8 mouse cellular contexts compared by ENCODE assay signal in the genomic region with DNA sequence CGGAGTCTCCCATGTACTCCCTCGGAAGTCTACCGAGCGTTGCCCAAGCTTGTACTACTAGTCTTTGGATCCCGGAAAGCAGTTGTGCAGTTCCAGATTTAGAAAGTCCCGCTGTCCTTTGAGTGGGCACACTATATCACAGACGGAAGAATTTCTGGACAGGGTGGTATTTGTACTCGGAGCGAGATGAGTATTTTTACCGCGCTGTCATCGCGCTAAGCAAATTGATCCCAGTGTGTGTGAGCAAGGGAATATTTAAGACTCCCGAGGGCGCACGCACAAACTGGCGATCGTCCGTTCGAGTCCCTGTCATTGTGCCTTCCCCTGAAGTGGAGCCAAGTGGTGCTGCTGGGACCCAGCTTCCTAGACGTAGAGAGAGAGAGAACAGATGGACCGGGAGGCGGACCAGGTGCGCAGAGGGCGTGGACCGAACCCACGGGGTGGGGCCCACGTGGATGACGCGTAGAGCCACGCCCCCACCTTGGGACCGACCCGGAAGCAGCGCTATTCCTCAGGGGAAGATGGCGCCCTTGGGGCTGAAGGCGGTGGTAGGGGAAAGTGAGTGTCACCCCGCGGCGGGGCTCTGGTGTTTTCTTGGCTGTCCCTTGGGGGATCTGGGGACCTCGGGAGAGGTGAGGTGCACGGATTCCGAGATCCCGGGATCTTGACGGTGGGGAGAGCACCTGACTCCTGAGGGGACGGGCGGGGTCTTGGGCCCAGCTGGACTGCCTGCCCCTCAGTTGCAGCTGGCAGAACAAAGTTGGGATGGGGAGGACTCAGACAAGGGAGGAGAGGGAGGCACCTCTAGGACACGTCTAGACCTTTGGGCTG. TPM values are rescaled to one million over a fixed set of nuclear protein-coding genes. Genes with fewer than 3 reads are reported as not detected.
A peak's percentile ranks its signal among the peaks of the same experiment; 100 is the strongest.
DNase-seq lines count a peak whose midpoint lies in the region; ATAC-seq and TF ChIP-seq lines count a peak whose summit lies in the region.

A gene (plus strand): TSS at position 309 of the 831 bp plus-strand sequence.

- 0 out of 2 replicates have a peak, but pooled peaks cover 3% of the 10 kb centered on the region for H3K4me1 ChIP-seq in cerebellum, adult 2 months (ENCODE audit: control insufficient read depth, insufficient read depth, low read length)
- peaks cover 7% of the 10 kb centered on the region; the same call in 1 of the 2 replicates for H3K4me1 ChIP-seq in forebrain, postnatal 0 days (ENCODE audit: insufficient read depth)
- H3K4me1 ChIP-seq in intestine, postnatal 0 days (replicated peaks; ENCODE audit: control insufficient read depth, insufficient read depth, low read length): no peaks in the 10 kb centered on the region; the same call in 1 of the 2 replicates
- H3K4me1 ChIP-seq in limb, embryonic 10.5 days: peaks cover 12% of the 10 kb centered on the region; the same call in 1 of the 2 replicates
- H3K4me1 ChIP-seq in midbrain, embryonic 11.5 days (ENCODE audit: control insufficient read depth, insufficient read depth, low read length): peaks cover 6% of the 10 kb centered on the region; the same call in 1 of the 2 replicates
- H3K4me1 ChIP-seq in small intestine, adult 2 months (ENCODE audit: control insufficient read depth, insufficient read depth, insufficient read length, low read length): no peaks in the 10 kb centered on the region

- peak within 1 kb of the TSS; percentile 75 for H3K4me3 ChIP-seq in cerebellum, adult 2 months (replicated peaks; ENCODE audit: insufficient read depth, low read depth, low read length)
- peak within 1 kb of the TSS; percentile 50 for H3K4me3 ChIP-seq in forebrain, postnatal 0 days (ENCODE audit: low read depth, low read length)
- H3K4me3 ChIP-seq in intestine, postnatal 0 days (ENCODE audit: low read depth, low read length): peak within 1 kb of the TSS; percentile 81
- H3K4me3 ChIP-seq in limb, embryonic 10.5 days: peak within 1 kb of the TSS; percentile 60
- peak within 1 kb of the TSS; percentile 50 for H3K4me3 ChIP-seq in midbrain, embryonic 11.5 days (ENCODE audit: low read depth, low read length)
- H3K4me3 ChIP-seq in small intestine, adult 2 months (ENCODE audit: low read depth, low read length): peak within 1 kb of the TSS; percentile 81

- peak within 1 kb of the TSS; percentile 64 for H3K4me2 ChIP-seq in forebrain, postnatal 0 days (ENCODE audit: low read depth)
- peak within 1 kb of the TSS; percentile 78 for H3K4me2 ChIP-seq in intestine, postnatal 0 days (replicated peaks; ENCODE audit: low read depth)
- H3K4me2 ChIP-seq in midbrain, embryonic 11.5 days: peak within 1 kb of the TSS; percentile 62

- 4% methylated on average over 47 of the region's 47 CpGs for WGBS in cerebellum, adult 2 months
- 6% methylated on average over 47 of the region's 47 CpGs for WGBS in forebrain, postnatal 0 days
- WGBS in intestine, postnatal 0 days: 4% methylated on average over 47 of the region's 47 CpGs
- 8% methylated on average over 47 of the region's 47 CpGs for WGBS in limb, embryonic 10.5 days
- WGBS in midbrain, embryonic 11.5 days: 7% methylated on average over 47 of the region's 47 CpGs
- 3% methylated on average over 47 of the region's 47 CpGs for WGBS in small intestine, adult 2 months

- H3K9me3 ChIP-seq in forebrain, postnatal 0 days (ENCODE audit: low read length): no peaks in the 10 kb centered on the region
- no peaks in the 10 kb centered on the region for H3K9me3 ChIP-seq in intestine, postnatal 0 days (ENCODE audit: control insufficient read depth)
- H3K9me3 ChIP-seq in limb, embryonic 10.5 days (replicated peaks): no peaks in the 10 kb centered on the region
- H3K9me3 ChIP-seq in midbrain, embryonic 11.5 days (ENCODE audit: control insufficient read depth, low read length): no peaks in the 10 kb centered on the region

- H3K27me3 ChIP-seq in cerebellum, adult 2 months (ENCODE audit: control insufficient read depth, insufficient read depth, low read length): no peaks in the 10 kb centered on the region
- no peaks in the 10 kb centered on the region for H3K27me3 ChIP-seq in forebrain, postnatal 0 days (ENCODE audit: insufficient read depth, low read length)
- H3K27me3 ChIP-seq in intestine, postnatal 0 days (replicated peaks; ENCODE audit: control insufficient read depth, insufficient read depth, low read length): no peaks in the 10 kb centered on the region
- H3K27me3 ChIP-seq in limb, embryonic 10.5 days (ENCODE audit: low read depth, poor library complexity, severe bottlenecking): peaks cover 26% of the 10 kb centered on the region
- H3K27me3 ChIP-seq in midbrain, embryonic 11.5 days (ENCODE audit: control insufficient read depth, insufficient read depth, low read length): 0 out of 2 replicates have a peak, but pooled peaks cover 2% of the 10 kb centered on the region
- no peaks in the 10 kb centered on the region for H3K27me3 ChIP-seq in small intestine, adult 2 months (ENCODE audit: control insufficient read depth, insufficient read depth, low read length)

- H3K27ac ChIP-seq in cerebellum, adult 2 months (ENCODE audit: insufficient read depth, low read length): no peak within 1 kb of the TSS
- peak within 1 kb of the TSS; percentile 29; the same call in 1 of the 2 replicates for H3K27ac ChIP-seq in forebrain, postnatal 0 days (ENCODE audit: low read depth, low read length)
- H3K27ac ChIP-seq in intestine, postnatal 0 days (ENCODE audit: low read depth, low read length): peak within 1 kb of the TSS; percentile 84
- peak within 1 kb of the TSS; percentile 51; the same call in 1 of the 2 replicates for H3K27ac ChIP-seq in limb, embryonic 10.5 days
- H3K27ac ChIP-seq in midbrain, embryonic 11.5 days (ENCODE audit: low read depth, low read length): no peak within 1 kb of the TSS
- peak within 1 kb of the TSS; percentile 18; the same call in 1 of the 2 replicates for H3K27ac ChIP-seq in small intestine, adult 2 months (ENCODE audit: insufficient read depth, low read depth, low read length)

- peak; percentile 39; the same call in 1 of the 2 replicates for TF ChIP-seq POLR2A in cerebellum, adult 2 months (IDR thresholded peaks at IDR 0.05; ENCODE audit: borderline replicate concordance, insufficient read depth, low read length)
- peak; percentile 84; the same call in 1 of the 2 replicates for TF ChIP-seq POLR2A in small intestine, adult 2 months (IDR thresholded peaks at IDR 0.05; ENCODE audit: low read depth, low read length)

- DNase-seq in cerebellum, postnatal 4 days (ENCODE audit: low spot score in 2 of 2): no peak
- peak; percentile 82 to 84 for DNase-seq in cerebellum, adult 2 months
- peak; percentile 83 for DNase-seq in forebrain, postnatal 0 days
- peak; percentile 72 for DNase-seq in limb, embryonic 10.5 days (ENCODE audit: low spot score)
- peak; percentile 90 for DNase-seq in midbrain, embryonic 11.5 days (ENCODE audit: low spot score, missing footprints)

- H3K9ac ChIP-seq in forebrain, postnatal 0 days: peak within 1 kb of the TSS; percentile 44
- H3K9ac ChIP-seq in intestine, postnatal 0 days (ENCODE audit: low read depth, low read length): peak within 1 kb of the TSS; percentile 85
- peak within 1 kb of the TSS; percentile 59 for H3K9ac ChIP-seq in midbrain, embryonic 11.5 days (ENCODE audit: low read length)

- ATAC-seq in cerebellum, adult (ENCODE audit: insufficient number of reproducible peaks, low FRiP score, low TSS enrichment): peak; percentile 75
- ATAC-seq in forebrain, postnatal 0 days: peak; percentile 93
- ATAC-seq in intestine, postnatal 0 days: peak; percentile 92
- ATAC-seq in midbrain, embryonic 11.5 days (ENCODE audit: low FRiP score): peak; percentile 85

- peaks cover 6% of the 10 kb centered on the region for H3K36me3 ChIP-seq in forebrain, postnatal 0 days (ENCODE audit: insufficient read depth)
- peaks cover 22% of the 10 kb centered on the region for H3K36me3 ChIP-seq in intestine, postnatal 0 days (ENCODE audit: control insufficient read depth, insufficient read depth)
- 0 out of 2 replicates have a peak, but pooled peaks cover 3% of the 10 kb centered on the region for H3K36me3 ChIP-seq in limb, embryonic 10.5 days
- H3K36me3 ChIP-seq in midbrain, embryonic 11.5 days (ENCODE audit: control insufficient read depth, insufficient read depth, low read length): no peaks in the 10 kb centered on the region
- H3K36me3 ChIP-seq in small intestine, adult 2 months (ENCODE audit: control insufficient read depth, insufficient read depth, low read length): peaks cover 19% of the 10 kb centered on the region

- TF ChIP-seq CTCF in cerebellum, adult 2 months (IDR thresholded peaks at IDR 0.05; ENCODE audit: borderline replicate concordance, insufficient read depth, low read depth, low read length): no peak
- TF ChIP-seq CTCF in forebrain, postnatal 0 days (IDR thresholded peaks at IDR 0.05; ENCODE audit: low read depth): peak; percentile 16; the same call in 1 of the 2 replicates
- 0 out of 2 replicates have a peak, but pooled peaks have one; percentile 9 for TF ChIP-seq CTCF in intestine, postnatal 0 days (IDR thresholded peaks at IDR 0.05; ENCODE audit: low read depth)
- TF ChIP-seq CTCF in small intestine, adult 2 months (IDR thresholded peaks at IDR 0.05; ENCODE audit: extremely low read depth, insufficient read length, insufficient replicate concordance, low read depth, low read length): no peak

RNA-seq across cellular contexts. Expression of the gene that starts here (rescaled TPM):
- polyA plus RNA-seq in cerebellum, adult 2 months (2012; rRNA removed): 204 and 217 TPM in 2 replicates
- 33.9 and 43.8 TPM in 2 replicates for total RNA-seq in forebrain, postnatal 0 days (2014; rRNA removed)
- polyA plus RNA-seq in forebrain, postnatal 0 days (2015; fragmentation: Nextera tagmentation; extraction: Ambion mirVana): 35.5 and 44.7 TPM in 2 replicates
- polyA plus RNA-seq in intestine, postnatal 0 days (2015; fragmentation: Nextera tagmentation; extraction: Ambion mirVana): 163 and 185 TPM in 2 replicates
- polyA plus RNA-seq in limb, embryonic 10.5 days (2016; fragmentation: Nextera tagmentation; extraction: Ambion mirVana): 28.6 and 29.8 TPM in 2 replicates
- polyA plus RNA-seq in midbrain, embryonic 11.5 days (2014; fragmentation: Nextera tagmentation; extraction: Ambion mirVana): 16.7 and 18.1 TPM in 2 replicates
- 134 and 330 TPM in 2 replicates for polyA plus RNA-seq in small intestine, adult 2 months (2012; rRNA removed)

Comparison
In these comparisons a context has a peak if more than half of its experiments do, and no peak if none do; other contexts are left out.
1. DNase-seq: peak in cerebellum, adult 2 months (2 of 2), forebrain, postnatal 0 days (single experiment), limb, embryonic 10.5 days (single experiment) and midbrain, embryonic 11.5 days (single experiment); none in cerebellum, postnatal 4 days (0 of 2).
2. H3K27ac ChIP-seq: peak in forebrain, postnatal 0 days (single experiment), intestine, postnatal 0 days (single experiment), limb, embryonic 10.5 days (single experiment) and small intestine, adult 2 months (single experiment); none in cerebellum, adult 2 months (single experiment) and midbrain, embryonic 11.5 days (single experiment).
3. CTCF ChIP-seq: peak in forebrain, postnatal 0 days (single experiment) and intestine, postnatal 0 days (single experiment); none in cerebellum, adult 2 months (single experiment) and small intestine, adult 2 months (single experiment).
4. Peak in every context shown above with its lines, with median percentiles within 50 percentile points of each other: ATAC-seq, H3K4me3 ChIP-seq, H3K4me2 ChIP-seq and H3K9ac ChIP-seq.